ENCODE assay signal across 13 mouse cellular contexts in genomic region chr1:131417821-131418660, GRCm38 (mm10).
DNase-seq lines count a peak whose midpoint lies in the region; ATAC-seq and TF ChIP-seq lines count a peak whose summit lies in the region.
"Had no signal": no experiment of that assay in that cellular context is flagged by ENCODE, and none has a peak within 500 bp of the region (broad histone marks: within the 10 kb centered on the region; RNA-seq: fewer than 3 reads in every experiment).

No protein-coding gene starts in this region.

- DNase-seq in forebrain, embryonic 10.5 days (ENCODE audit: extremely low spot score, low spot score) = no peak
- peak; percentile 38 for DNase-seq in layer of hippocampus, adult 11-12 months (ENCODE audit: low spot score)
- no peak for DNase-seq in layer of hippocampus, postnatal 14 days (ENCODE audit: low spot score in 2 of 2)
- DNase-seq in cerebellum, adult 9-10 months = peak; percentile 49
- DNase-seq in hindbrain, postnatal 0 days (ENCODE audit: low spot score) = peak; percentile 51
- DNase-seq in urinary bladder, postnatal 36 days (ENCODE audit: low spot score in 2 of 2) = no peak
- no peak for DNase-seq in urinary bladder, postnatal 4 days (ENCODE audit: low spot score in 2 of 2)
- DNase-seq: heart, adult 2 months; thymus, postnatal 25 days had no signal

- H3K4me3 ChIP-seq in forebrain, embryonic 13.5 days = no peak overlapping the region
- no peak overlapping the region for H3K4me3 ChIP-seq in forebrain, embryonic 10.5 days
- no peak overlapping the region for H3K4me3 ChIP-seq in hindbrain, postnatal 0 days (ENCODE audit: low read length)
- H3K4me3 ChIP-seq: heart, adult 2 months; kidney, embryonic 15.5 days; liver, embryonic 15.5 days; neural tube, embryonic 12.5 days had no signal

- ATAC-seq in forebrain, embryonic 13.5 days = peak; percentile 83
- ATAC-seq in hindbrain, postnatal 0 days = peak; percentile 75

- no peaks in the 10 kb centered on the region for H3K27me3 ChIP-seq in forebrain, embryonic 13.5 days
- no peaks in the 10 kb centered on the region for H3K27me3 ChIP-seq in forebrain, embryonic 10.5 days (ENCODE audit: poor library complexity, severe bottlenecking)
- H3K27me3 ChIP-seq in hindbrain, postnatal 0 days (ENCODE audit: insufficient read depth, low read length) = no peaks in the 10 kb centered on the region
- H3K27me3 ChIP-seq: kidney, embryonic 15.5 days; liver, embryonic 15.5 days; neural tube, embryonic 12.5 days had no signal

- peaks cover 32% of the 10 kb centered on the region for H3K4me1 ChIP-seq in forebrain, embryonic 13.5 days
- H3K4me1 ChIP-seq in forebrain, embryonic 10.5 days = peaks cover 11% of the 10 kb centered on the region; the same call in 1 of the 2 replicates
- H3K4me1 ChIP-seq in hindbrain, postnatal 0 days (ENCODE audit: insufficient read depth, low read length) = peaks cover 18% of the 10 kb centered on the region
- H3K4me1 ChIP-seq: neural tube, embryonic 12.5 days had no signal

- peak overlapping the region; percentile 46 for H3K27ac ChIP-seq in forebrain, embryonic 13.5 days
- no peak overlapping the region for H3K27ac ChIP-seq in forebrain, embryonic 10.5 days
- H3K27ac ChIP-seq in hindbrain, postnatal 0 days = peak overlapping the region; percentile 67; the same call in 1 of the 2 replicates
- H3K27ac ChIP-seq: heart, adult 2 months; kidney, embryonic 15.5 days; liver, embryonic 15.5 days; neural tube, embryonic 12.5 days had no signal

- H3K9me3 ChIP-seq in forebrain, embryonic 13.5 days (replicated peaks) = no peaks in the 10 kb centered on the region
- no peaks in the 10 kb centered on the region for H3K9me3 ChIP-seq in forebrain, embryonic 10.5 days
- no peaks in the 10 kb centered on the region for H3K9me3 ChIP-seq in hindbrain, postnatal 0 days (ENCODE audit: low read length)
- H3K9me3 ChIP-seq: kidney, embryonic 15.5 days; liver, embryonic 15.5 days; neural tube, embryonic 12.5 days had no signal

- no peaks in the 10 kb centered on the region for H3K36me3 ChIP-seq in forebrain, embryonic 13.5 days (ENCODE audit: poor library complexity, severe bottlenecking)
- no peaks in the 10 kb centered on the region for H3K36me3 ChIP-seq in forebrain, embryonic 10.5 days (replicated peaks)
- H3K36me3 ChIP-seq in hindbrain, postnatal 0 days (ENCODE audit: insufficient read depth, low read length) = no peaks in the 10 kb centered on the region
- H3K36me3 ChIP-seq: kidney, embryonic 15.5 days; liver, embryonic 15.5 days; neural tube, embryonic 12.5 days had no signal

- H3K4me2 ChIP-seq in forebrain, embryonic 13.5 days = no peak overlapping the region
- H3K4me2 ChIP-seq in hindbrain, postnatal 0 days (ENCODE audit: low read depth, low read length) = no peak overlapping the region
- H3K4me2 ChIP-seq: kidney, embryonic 15.5 days; liver, embryonic 15.5 days; neural tube, embryonic 12.5 days had no signal

- no peak for TF ChIP-seq CTCF in hindbrain, postnatal 0 days (IDR thresholded peaks at IDR 0.05; ENCODE audit: low read depth)

- no peak overlapping the region for H3K9ac ChIP-seq in forebrain, embryonic 13.5 days
- H3K9ac ChIP-seq in hindbrain, postnatal 0 days (replicated peaks; ENCODE audit: low read length) = no peak overlapping the region
- H3K9ac ChIP-seq: kidney, embryonic 15.5 days; liver, embryonic 15.5 days; neural tube, embryonic 12.5 days had no signal

- 66% methylated on average over 5 of the region's 5 CpGs for WGBS in forebrain, embryonic 13.5 days
- WGBS in forebrain, embryonic 10.5 days = 78% methylated on average over 5 of the region's 5 CpGs
- WGBS in hindbrain, postnatal 0 days = 48% methylated on average over 5 of the region's 5 CpGs

Comparison
In these comparisons a context has a peak if more than half of its experiments do, and no peak if none do; other contexts are left out.
1. DNase-seq: peak in layer of hippocampus, adult 11-12 months (single experiment), cerebellum, adult 9-10 months (single experiment) and hindbrain, postnatal 0 days (single experiment); none in forebrain, embryonic 10.5 days (single experiment), layer of hippocampus, postnatal 14 days (0 of 2), urinary bladder, postnatal 36 days (0 of 2) and urinary bladder, postnatal 4 days (0 of 2).